Mouse (Mus musculus) CH12.LX (cell line): ENCODE measurements at regions not wholly inside any gene's neighbourhood (a gene's known extent, or its start where the extent isn't known, plus 50 kb on each side); places are given as distances from the start of the nearest gene placed in this dataset.

Experiments used
- DNase-seq: peaks from one replicate; pipeline ENCODE4 v3.0.0-alpha.2; 2013; ENCODE audit errors: extremely low read depth
- H3K27ac ChIP-seq: 2 replicates; pipeline ENCODE4 v1.5.1; 2012; ENCODE audit warnings: low read depth, mild to moderate bottlenecking, control low read depth, moderate library complexity; ENCODE audit not compliant: insufficient read depth
- H3K27me3 ChIP-seq: replicated peaks from 2 replicates; pipeline ENCODE3; 2012; ENCODE audit warnings: inconsistent platforms
- H3K36me3 ChIP-seq, 2 experiments: replicated peaks in 1 of 2; 2 replicates each; pipeline versions ENCODE3 to v1.6.1; 2012; ENCODE audit warnings: inconsistent platforms in 1 of 2, low read length in 1 of 2, mild to moderate bottlenecking in 1 of 2, mixed read lengths in 1 of 2, moderate library complexity in 1 of 2; ENCODE audit not compliant: control insufficient read depth in 1 of 2, insufficient read depth in 1 of 2
- H3K4me1 ChIP-seq, 2 experiments: 2 replicates each; pipeline ENCODE4 v1.6.1; 2012; ENCODE audit warnings: inconsistent platforms in 1 of 2, moderate library complexity in 1 of 2; ENCODE audit not compliant: insufficient read depth in 2 of 2, control insufficient read depth in 1 of 2
- H3K4me2 ChIP-seq: 2 replicates; pipeline ENCODE4 v1.6.1; 2012; ENCODE audit warnings: low read depth, mild to moderate bottlenecking, control low read depth; ENCODE audit not compliant: poor library complexity, insufficient read depth, severe bottlenecking
- H3K4me3 ChIP-seq, 3 experiments: fragments of 150-350 bp in 1 of 3; sonication (generic) in 1 of 3; replicated peaks in 1 of 3; 2 replicates each; pipeline versions ENCODE3 to v1.5.1; 2011 to 2012; ENCODE audit warnings: low read depth in 2 of 3, low read length in 2 of 3, mild to moderate bottlenecking in 2 of 3, moderate library complexity in 2 of 3, control low read depth in 1 of 3, improper control_type of control experiment in 1 of 3, inconsistent platforms in 1 of 3, mixed read lengths in 1 of 3; ENCODE audit not compliant: poor library complexity in 1 of 3
- H3K79me2 ChIP-seq: replicated peaks from 2 replicates; pipeline ENCODE4 v1.6.1; 2012; ENCODE audit warnings: mild to moderate bottlenecking, moderate library complexity; ENCODE audit not compliant: control insufficient read depth, poor library complexity, insufficient read depth, severe bottlenecking; ENCODE audit errors: extremely low read depth
- H3K9ac ChIP-seq: 2 replicates; pipeline ENCODE4 v1.6.1; 2012; ENCODE audit warnings: low read depth, mild to moderate bottlenecking, control low read depth, moderate library complexity; ENCODE audit not compliant: insufficient read depth
- H3K9me3 ChIP-seq: replicated peaks from 2 replicates; pipeline ENCODE3; 2012; ENCODE audit warnings: low read length, inconsistent platforms, mixed read lengths
- ETS1 ChIP-seq: conservative IDR thresholded peaks from 2 replicates; pipeline ENCODE4 v1.6.1; 2012; ENCODE audit warnings: low read depth, mild to moderate bottlenecking, inconsistent platforms, low read length, improper control_type of control experiment, moderate library complexity
- HCFC1 ChIP-seq: IDR thresholded peaks from 2 replicates; pipeline ENCODE4 v1.6.1; 2012; ENCODE audit warnings: low read depth, mild to moderate bottlenecking, inconsistent platforms, low read length, improper control_type of control experiment
- JUN ChIP-seq: IDR thresholded peaks from 2 replicates; pipeline ENCODE4 v1.6.1; 2011; ENCODE audit warnings: low read depth, mild to moderate bottlenecking, low read length, improper control_type of control experiment, moderate library complexity; ENCODE audit not compliant: insufficient read depth
- MAFK ChIP-seq: IDR thresholded peaks from 2 replicates; pipeline ENCODE4 v1.6.1; 2011; ENCODE audit warnings: low read length, improper control_type of control experiment; ENCODE audit not compliant: insufficient replicate concordance
- MAX ChIP-seq: IDR thresholded peaks from 2 replicates; pipeline ENCODE4 v1.6.1; 2011; ENCODE audit warnings: low read length, improper control_type of control experiment
- MEF2A ChIP-seq: IDR thresholded peaks from 2 replicates; pipeline ENCODE4 v1.6.1; 2014; ENCODE audit warnings: low read depth, mild to moderate bottlenecking, inconsistent platforms, low read length, improper control_type of control experiment, borderline replicate concordance
- POLR2A ChIP-seq: IDR thresholded peaks from 2 replicates; pipeline ENCODE4 v1.6.1; 2011; ENCODE audit warnings: low read depth, mild to moderate bottlenecking, improper control_type of control experiment, low read length
- SIN3A ChIP-seq: IDR thresholded peaks from 2 replicates; pipeline ENCODE4 v1.6.1; 2012; ENCODE audit warnings: low read length, improper control_type of control experiment, inconsistent platforms
- SMC3 ChIP-seq: IDR thresholded peaks from 2 replicates; pipeline ENCODE4 v1.6.1; 2011; ENCODE audit warnings: low read depth, low read length, improper control_type of control experiment
- ZNF384 ChIP-seq: IDR thresholded peaks from 2 replicates; pipeline ENCODE4 v1.6.1; 2012; ENCODE audit warnings: low read depth, low read length, improper control_type of control experiment, inconsistent platforms
- dilution Hi-C: fragments of 300-500 bp; cut with MboI; formaldehyde crosslinking; loops from 2 replicates; pipeline ENCODE4 v1.14.3; 2020; ENCODE audit warnings: low sequenced_read_pairs; ENCODE audit not compliant: extremely low pct_unique_long_range_greater_than_20kb, extremely low pct_ligation_motif_present
- in situ Hi-C: fragments of 300-500 bp; cut with MboI; formaldehyde crosslinking; loops from 3 replicates; pipeline ENCODE4 v1.14.3; 2019; ENCODE audit warnings: low sequenced_read_pairs, low pct_ligation_motif_present, low pct_unique_long_range_greater_than_20kb, mixed read lengths

DNA sequence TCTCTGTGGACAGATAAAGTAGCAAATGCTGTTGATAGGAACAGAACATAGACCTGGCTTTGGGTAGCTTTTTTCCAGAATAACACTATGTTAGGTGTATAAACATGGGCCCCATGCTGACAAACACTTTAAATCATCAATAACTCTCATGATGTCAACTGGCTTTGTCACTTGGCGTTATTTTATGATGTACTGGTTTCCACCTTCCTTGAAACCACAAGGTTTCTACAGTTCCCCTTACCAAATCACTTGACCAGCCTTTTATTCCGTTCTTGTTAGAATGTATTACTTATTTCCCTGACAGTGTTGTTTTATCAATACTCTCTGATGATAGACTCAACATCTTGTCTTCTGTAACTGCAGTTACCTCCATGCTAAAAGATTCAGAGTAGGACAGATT, 158.6 kb upstream of the Tusc1 start:
- Histone ChIP-seq H3K36me3 (no peaks in the 10 kb centered on the region), H3K4me2 (no peak overlapping the region), H3K9me3 (peaks cover 5% of the 10 kb centered on the region), H3K27me3 (no peaks in the 10 kb centered on the region), H3K4me3 (no peak overlapping the region), H3K9ac (no peak overlapping the region), H3K27ac (no peak overlapping the region), H3K79me2 (no peaks in the 10 kb centered on the region), H3K4me1 (no peaks in the 10 kb centered on the region)
- TF ChIP-seq MAX (no peak), HCFC1 (no peak)
- dilution Hi-C loops (no loop called here), in situ Hi-C loops (no loop called here)
- no peak for DNase-seq

- no peak overlapping the region for H3K27ac ChIP-seq
- no peak overlapping the region for H3K9ac ChIP-seq
Observed at GRCm38 (mm10) chr4:93493326-93493725, 158.0 kb upstream of the Tusc1 start.

DNA sequence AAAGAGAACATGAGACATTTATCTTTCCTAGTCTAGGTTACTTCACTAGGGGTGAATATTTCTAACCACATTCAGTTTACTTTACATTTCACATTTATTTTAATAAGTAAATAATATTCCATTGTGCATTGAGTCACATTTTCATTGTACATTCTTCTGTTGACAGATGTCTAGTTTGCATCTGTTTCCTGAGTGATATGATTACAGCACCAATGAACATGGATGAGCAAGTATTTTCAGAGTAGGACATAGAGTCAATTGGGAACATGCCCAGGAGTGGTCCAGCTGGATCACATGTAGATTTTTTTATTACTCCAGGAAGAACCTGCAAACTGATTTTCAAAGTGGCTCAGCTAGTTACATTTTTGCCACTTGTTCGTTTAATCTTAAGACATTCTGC, 153.3 kb upstream of the Tusc1 start:
- Histone ChIP-seq H3K27me3 (no peaks in the 10 kb centered on the region), H3K4me3 (no peak overlapping the region), H3K9ac (no peak overlapping the region), H3K4me1 (no peaks in the 10 kb centered on the region), H3K79me2 (no peaks in the 10 kb centered on the region), H3K36me3 (no peaks in the 10 kb centered on the region), H3K9me3 (peaks cover 4% of the 10 kb centered on the region), H3K4me2 (no peak overlapping the region), H3K27ac (no peak overlapping the region)
- in situ Hi-C loops: no loop called here
- DNase-seq: no peak
- dilution Hi-C loops: no loop called here
- TF ChIP-seq POLR2A (no peak), MAFK (no peak), JUN (no peak), SIN3A (no peak)

More at GRCm38 (mm10) chr4:93493326-93493725, 158.0 kb upstream of the Tusc1 start:
- Histone ChIP-seq H3K79me2 (no peaks in the 10 kb centered on the region), H3K4me2 (no peak overlapping the region), H3K4me1 (no peaks in the 10 kb centered on the region), H3K9me3 (peaks cover 5% of the 10 kb centered on the region), H3K27me3 (no peaks in the 10 kb centered on the region), H3K36me3 (no peaks in the 10 kb centered on the region), H3K4me3 (no peak overlapping the region)
- no peak for DNase-seq
- in situ Hi-C loops (no loop called here), dilution Hi-C loops (no loop called here)
- no peak for TF ChIP-seq ETS1
- TF ChIP-seq MEF2A: no peak
- TF ChIP-seq ZNF384: no peak
- TF ChIP-seq SIN3A: no peak
- TF ChIP-seq SMC3: no peak
